Mouse (Mus musculus) left cerebral cortex, adult 2 months (tissue): ENCODE results near the gene Csn1s2b. TPM values are rescaled to one million over a fixed set of nuclear protein-coding genes. Genes with fewer than 3 reads are reported as not detected.
"Not testable (repeated sequence)": the region's sequence is repeated elsewhere in the genome, so short reads cannot be mapped to it uniquely, and the experiment has no call there.

Source experiments
- DNase-seq, 2 experiments: peaks; one replicate each; pipeline ENCODE4 v3.0.0; 2021 to 2022; ENCODE audit warnings: low spot score in 2 of 2, mixed read lengths in 1 of 2; ENCODE audit errors: extremely low spot score in 1 of 2
- H3K27ac ChIP-seq: fragments of 200-600 bp; 2 replicates; pipeline ENCODE4 v1.8.1; 2022
- H3K4me3 ChIP-seq: fragments of 200-600 bp; 2 replicates; pipeline ENCODE4 v1.8.1; 2022
- CTCF ChIP-seq: fragments of 200-600 bp; IDR thresholded peaks from 2 replicates; pipeline ENCODE4 v1.8.1; 2022; ENCODE audit warnings: antibody characterized with exemption, mild to moderate bottlenecking, moderate library complexity
- intact Hi-C: fragments of 180-260 bp; cut with DNase I; formaldehyde crosslinking; loops from one replicate; pipeline ENCODE4 v1.15.1; 2025
- long read RNA-seq, 2 experiments: library from polyadenylated mRNA; stranded (forward); transcript quantifications; one replicate each; pipeline ENCODE4 v2.0.0; 2021; ENCODE audit warnings: borderline mapping rate in 2 of 2
- total RNA-seq, 2 experiments: library from RNA; stranded (reverse); gene quantifications; 2 replicates each; pipeline ENCODE4 v1.2.3; 2021

Gene Csn1s2b
- not detected for total RNA-seq
- long read RNA-seq, experiment 1 = 0 reads
- long read RNA-seq, experiment 2 = 0 reads

GRCm38 (mm10) chr5:87807782-87808181, at the start of gene Csn1s2b:
Gene Csn1s2b, plus strand, starts transcription at chr5:87808082.
- intact Hi-C loops = no loop called here
- TF ChIP-seq CTCF = no peak
- H3K4me3 ChIP-seq = no peak within 1 kb of the TSS

GRCm38 (mm10) chr5:87764546-87764945, 43.3 kb upstream of the Csn1s2b start:
- TF ChIP-seq CTCF = no peak
- H3K4me3 ChIP-seq = no peak overlapping the region
- H3K27ac ChIP-seq = no peak overlapping the region
- intact Hi-C loops = no loop called here
- DNase-seq = no peak

More at GRCm38 (mm10) chr5:87807782-87808181, at the start of gene Csn1s2b:
- H3K27ac ChIP-seq = no peak within 1 kb of the TSS
- DNase-seq = no peak

GRCm38 (mm10) chr5:87772151-87772550, 35.7 kb upstream of the Csn1s2b start:
- intact Hi-C loops, H3K27ac ChIP-seq, H3K4me3 ChIP-seq, DNase-seq: not testable (repeated sequence)

- intact Hi-C loops = no loop called here
- DNase-seq = no peak
- Histone ChIP-seq H3K4me3 (no peak within 1 kb of the TSS), H3K27ac (no peak within 1 kb of the TSS)
- no peak for TF ChIP-seq CTCF
Observed at GRCm38 (mm10) chr5:87774267-87774666, 33.6 kb upstream of the Csn1s2b start, which contains the start of gene Csn1s2a. Gene Csn1s2a, plus strand, starts transcription at chr5:87774567.

- peak; percentile 45 for TF ChIP-seq CTCF
- H3K27ac ChIP-seq = no peak overlapping the region
- intact Hi-C loops = loop anchor here (5.0 to 10.0 kb wide), 2 partner anchors 585 to 612 kb away; no protein-coding TSS in a partner anchor
- H3K4me3 ChIP-seq = no peak overlapping the region
- DNase-seq = no peak
Observed at GRCm38 (mm10) chr5:87782731-87783130, 25.2 kb upstream of the Csn1s2b start.

GRCm38 (mm10) chr5:87809253-87809652, 1.4 kb downstream of the Csn1s2b start:
- no peak overlapping the region for H3K27ac ChIP-seq
- no peak for TF ChIP-seq CTCF
- intact Hi-C loops = no loop called here
- H3K4me3 ChIP-seq = no peak overlapping the region
- no peak for DNase-seq

GRCm38 (mm10) chr5:87825386-87825785, 17.5 kb downstream of the Csn1s2b start, which contains the start of gene Prr27:
Gene Prr27, plus strand, starts transcription at chr5:87825686.
- DNase-seq = no peak
- intact Hi-C loops = no loop called here
- no peak for TF ChIP-seq CTCF

GRCm38 (mm10) chr5:87855136-87855716, 47.3 kb downstream of the Csn1s2b start:
- intact Hi-C loops = no loop called here
- no peak overlapping the region for H3K27ac ChIP-seq
- no peak for TF ChIP-seq CTCF
- no peak overlapping the region for H3K4me3 ChIP-seq
- no peak for DNase-seq

More at GRCm38 (mm10) chr5:87825386-87825785, 17.5 kb downstream of the Csn1s2b start, which contains the start of gene Prr27:
- H3K4me3 ChIP-seq = no peak within 1 kb of the TSS
- no peak within 1 kb of the TSS for H3K27ac ChIP-seq

- Histone ChIP-seq H3K27ac (no peak overlapping the region), H3K4me3 (no peak overlapping the region)
- no peak for DNase-seq
- intact Hi-C loops = no loop called here
- no peak for TF ChIP-seq CTCF
Observed at GRCm38 (mm10) chr5:87870084-87870483, 62.2 kb downstream of the Csn1s2b start.

- peak; percentile 40 for TF ChIP-seq CTCF
- DNase-seq = no peak
Observed at GRCm38 (mm10) chr5:87871423-87871822, 63.5 kb downstream of the Csn1s2b start.

More at GRCm38 (mm10) chr5:87871423-87871822, 63.5 kb downstream of the Csn1s2b start:
- no peak overlapping the region for H3K4me3 ChIP-seq
- intact Hi-C loops = no loop called here
- H3K27ac ChIP-seq = no peak overlapping the region

Other genes with a start within 250 kb of the Csn1s2b start
- not detected for gene Sult1d1, start 239.1 kb upstream of the Csn1s2b start, total RNA-seq
- gene Sult1e1, start 216.5 kb upstream of the Csn1s2b start, total RNA-seq = not detected
- not detected for gene Csn1s1, start 141.9 kb upstream of the Csn1s2b start, total RNA-seq
- not detected for gene Csn2, start 108.5 kb upstream of the Csn1s2b start, total RNA-seq
- gene Csn1s2a, start 33.5 kb upstream of the Csn1s2b start, total RNA-seq = not detected
- gene Prr27, start 17.6 kb downstream of the Csn1s2b start, total RNA-seq = not detected
- gene Odam, start 76.9 kb downstream of the Csn1s2b start, total RNA-seq = not detected
- gene Csn3, start 117.5 kb downstream of the Csn1s2b start, total RNA-seq = not detected
- not detected for gene 2310003L06Rik, start 161.4 kb downstream of the Csn1s2b start, total RNA-seq
- gene Gm28434, start 161.4 kb downstream of the Csn1s2b start, total RNA-seq = not detected
- gene Cabs1, start 171.4 kb downstream of the Csn1s2b start, total RNA-seq = not detected
- gene Smr3a, start 194.5 kb downstream of the Csn1s2b start, total RNA-seq = not detected